Mouse (Mus musculus): ENCODE results near the gene Lhfpl5. TPM values are rescaled to one million over a fixed set of nuclear protein-coding genes. Genes with fewer than 3 reads are reported as not detected.

Gene Lhfpl5
- polyA plus RNA-seq, 1 experiment from 2014 or later: 0.15 TPM

DNA sequence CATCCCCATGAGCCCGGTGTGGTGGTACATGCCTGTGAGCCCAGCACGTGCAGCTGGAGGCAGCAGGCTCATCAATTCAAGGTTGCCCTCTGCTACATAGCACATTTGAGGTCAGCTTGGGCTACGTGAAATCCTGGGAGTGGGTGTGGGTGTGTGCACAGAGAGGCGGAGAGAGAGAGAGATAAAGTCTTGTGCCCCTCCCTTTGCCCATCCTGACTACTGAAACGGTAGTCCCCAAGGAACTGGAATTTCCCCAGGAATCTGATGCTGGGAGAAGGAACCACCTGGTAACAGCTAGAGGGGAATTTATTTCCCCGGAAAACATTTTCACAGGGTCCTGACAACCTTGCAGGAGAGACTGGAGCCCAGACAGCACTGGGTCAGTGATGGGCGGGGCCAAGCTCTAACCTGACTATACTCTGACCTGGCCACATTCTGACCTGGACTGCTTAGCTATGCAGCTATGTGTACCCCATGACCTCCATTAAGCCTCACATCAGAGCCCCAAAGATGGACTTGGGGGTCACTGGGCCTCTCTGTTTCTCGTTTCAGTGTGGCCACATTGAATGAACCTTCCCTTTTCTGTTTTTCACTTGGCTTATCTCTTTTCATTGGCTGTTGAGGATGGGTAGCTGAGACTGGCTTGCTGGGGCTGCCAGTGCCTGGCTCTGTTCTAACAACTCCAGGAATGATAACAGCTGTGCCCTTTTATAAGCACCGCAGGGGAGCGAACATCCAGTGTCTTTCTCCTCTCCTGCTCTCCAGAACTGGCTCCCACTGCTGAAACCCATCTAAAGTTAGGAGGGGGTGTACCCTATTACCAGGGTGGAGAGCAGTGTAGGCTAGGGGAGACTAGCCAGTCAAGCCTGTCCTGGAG, 53.0 kb downstream of the Lhfpl5 start:
- no peak overlapping the region for H3K4me2 ChIP-seq
- no peaks in the 10 kb centered on the region for H3K9me3 ChIP-seq (replicated peaks)
- no peaks in the 10 kb centered on the region for H3K36me3 ChIP-seq
- no peak overlapping the region for H3K9ac ChIP-seq
- no peak overlapping the region for H3K4me3 ChIP-seq
- WGBS: 39% methylated on average over 10 of the region's 10 CpGs
- H3K4me1 ChIP-seq (replicated peaks): no peaks in the 10 kb centered on the region
- ATAC-seq (ENCODE audit: insufficient number of reproducible peaks, low FRiP score): no peak
- 0 out of 2 replicates have a peak, but pooled peaks cover 3% of the 10 kb centered on the region for H3K27me3 ChIP-seq (replicated peaks)
- no peak overlapping the region for H3K27ac ChIP-seq (ENCODE audit: poor library complexity, severe bottlenecking)

DNA sequence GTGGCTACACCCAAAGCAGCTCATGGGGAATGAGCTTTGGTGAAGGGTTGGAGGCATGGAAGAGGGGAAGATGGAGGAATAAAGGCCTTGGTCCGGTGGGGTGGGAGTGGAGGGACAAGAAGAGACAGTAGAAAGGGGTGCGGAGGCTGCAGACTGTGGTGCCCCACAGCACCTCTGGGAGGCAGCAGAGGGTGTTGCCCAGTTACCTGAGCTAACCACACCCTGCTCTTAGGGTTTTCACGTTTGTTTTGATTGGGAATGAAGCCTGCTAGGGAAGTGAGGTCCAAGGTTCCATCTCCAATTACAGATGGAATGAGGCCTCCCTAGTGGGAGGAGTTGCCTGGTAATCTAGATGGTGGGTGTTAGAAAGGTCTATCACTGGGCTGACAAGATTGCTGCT, 53.7 kb downstream of the Lhfpl5 start:
- Histone ChIP-seq H3K4me2 (no peak overlapping the region), H3K9me3 (replicated peaks) (no peaks in the 10 kb centered on the region), H3K4me1 (replicated peaks) (no peaks in the 10 kb centered on the region), H3K4me3 (no peak overlapping the region), H3K9ac (no peak overlapping the region), H3K27me3 (replicated peaks) (0 out of 2 replicates have a peak, but pooled peaks cover 3% of the 10 kb centered on the region), H3K27ac (ENCODE audit: poor library complexity, severe bottlenecking) (no peak overlapping the region), H3K36me3 (no peaks in the 10 kb centered on the region)
- WGBS: 39% methylated on average over 3 of the region's 3 CpGs
- no peak for ATAC-seq (ENCODE audit: insufficient number of reproducible peaks, low FRiP score)

Small RNA genes lying within 50 kb of the gene (microRNA-seq; reads per million reads assigned to microRNA genes)
- gene Gm25195: not detected
- gene Mir6969: not detected

Other genes starting within 250 kb of the Lhfpl5 start
- 301 and 344 TPM in 2 replicates for gene Rpl10a, start 247.2 kb upstream of the Lhfpl5 start, polyA plus RNA-seq (2016; fragmentation: Nextera tagmentation; extraction: Ambion mirVana)
- 7.9 and 8.1 TPM in 2 replicates for gene Tead3, start 224.8 kb upstream of the Lhfpl5 start, polyA plus RNA-seq (2016; fragmentation: Nextera tagmentation; extraction: Ambion mirVana)
- 3.7 and 4.6 TPM in 2 replicates for gene Tulp1, start 210.4 kb upstream of the Lhfpl5 start, polyA plus RNA-seq (2016; fragmentation: Nextera tagmentation; extraction: Ambion mirVana)
- gene Fkbp5, start 58.1 kb upstream of the Lhfpl5 start, polyA plus RNA-seq (2016; fragmentation: Nextera tagmentation; extraction: Ambion mirVana): 15.8 and 16.0 TPM in 2 replicates
- gene Armc12, start 44.8 kb upstream of the Lhfpl5 start, polyA plus RNA-seq (2016; fragmentation: Nextera tagmentation; extraction: Ambion mirVana): not detected in 2 replicates
- gene Clpsl2, start 26.2 kb upstream of the Lhfpl5 start, polyA plus RNA-seq (2016; fragmentation: Nextera tagmentation; extraction: Ambion mirVana): not detected in 2 replicates
- gene Clps, start 14.9 kb upstream of the Lhfpl5 start, polyA plus RNA-seq (2016; fragmentation: Nextera tagmentation; extraction: Ambion mirVana): 0.31 TPM in 1 of 2 replicates, not detected in the other
- 55.4 and 56.8 TPM in 2 replicates for gene Srpk1, start 47.1 kb downstream of the Lhfpl5 start, polyA plus RNA-seq (2016; fragmentation: Nextera tagmentation; extraction: Ambion mirVana)
- gene Slc26a8, start 114.6 kb downstream of the Lhfpl5 start, polyA plus RNA-seq (2016; fragmentation: Nextera tagmentation; extraction: Ambion mirVana): 0.22 and 0.57 TPM in 2 replicates
- gene Mapk14, start 115.7 kb downstream of the Lhfpl5 start, polyA plus RNA-seq (2016; fragmentation: Nextera tagmentation; extraction: Ambion mirVana): 37.1 and 38.6 TPM in 2 replicates
- 3.1 and 3.3 TPM in 2 replicates for gene AC170998.1, start 150.4 kb downstream of the Lhfpl5 start, polyA plus RNA-seq (2016; fragmentation: Nextera tagmentation; extraction: Ambion mirVana)
- gene Mapk13, start 193.7 kb downstream of the Lhfpl5 start, polyA plus RNA-seq (2016; fragmentation: Nextera tagmentation; extraction: Ambion mirVana): 3.2 and 3.9 TPM in 2 replicates
- gene Brpf3, start 225.4 kb downstream of the Lhfpl5 start, polyA plus RNA-seq (2016; fragmentation: Nextera tagmentation; extraction: Ambion mirVana): 13.2 and 15.4 TPM in 2 replicates

Data from heart, embryonic 12.5 days (tissue).